Mouse (Mus musculus): ENCODE data around the gene Olfr1145. TPM values are rescaled to one million over a fixed set of nuclear protein-coding genes. Genes with fewer than 3 reads are reported as not detected.

Olfr1145 gene
- not detected in 2 replicates for polyA plus RNA-seq (2015; fragmentation: Nextera tagmentation; extraction: Ambion mirVana)

DNA sequence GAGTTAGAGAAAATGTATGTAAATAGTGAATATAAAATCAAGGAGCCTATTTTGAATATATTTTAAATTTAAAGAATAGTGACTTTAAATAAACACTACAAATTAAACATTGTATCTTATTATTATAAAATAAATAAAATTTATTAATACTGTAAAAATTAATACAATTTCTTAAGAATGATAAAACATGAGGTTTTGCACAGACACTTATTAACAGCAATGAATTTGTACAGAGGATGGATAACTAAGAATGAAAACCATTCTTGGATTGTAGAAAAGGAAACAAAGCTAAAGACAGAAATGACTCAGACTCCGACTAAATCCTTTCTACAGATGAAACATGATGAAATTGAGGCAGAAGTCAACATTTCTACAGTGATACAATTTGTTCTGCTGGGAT is at the start of gene Olfr1145:
Gene Olfr1145, plus strand, starts transcription at position 301 of the 400 bp plus-strand sequence.
- H3K9ac ChIP-seq (ENCODE audit: low read length) = no peak within 1 kb of the TSS
- H3K4me2 ChIP-seq (replicated peaks; ENCODE audit: low read depth) = no peak within 1 kb of the TSS
- H3K4me1 ChIP-seq (replicated peaks; ENCODE audit: control insufficient read depth, insufficient read depth) = no peaks in the 10 kb centered on the region
- H3K36me3 ChIP-seq (ENCODE audit: control insufficient read depth, insufficient read depth, low read length) = no peaks in the 10 kb centered on the region
- WGBS = 53% methylated on average over 1 of the region's 1 CpGs
- no peaks in the 10 kb centered on the region for H3K9me3 ChIP-seq (ENCODE audit: control insufficient read depth, low read length)
- no peak for DNase-seq (ENCODE audit: low spot score)
- H3K4me3 ChIP-seq (ENCODE audit: low read depth, low read length) = no peak within 1 kb of the TSS
- no peaks in the 10 kb centered on the region for H3K27me3 ChIP-seq (ENCODE audit: control insufficient read depth, insufficient read depth, low read length)
- TF ChIP-seq CTCF (IDR thresholded peaks at IDR 0.05; ENCODE audit: low read depth) = no peak
- no peak for TF ChIP-seq EP300 (optimal IDR thresholded peaks at IDR 0.05)
- no peak for ATAC-seq (ENCODE audit: low FRiP score, low TSS enrichment)
- H3K27ac ChIP-seq (replicated peaks) = no peak within 1 kb of the TSS

DNA sequence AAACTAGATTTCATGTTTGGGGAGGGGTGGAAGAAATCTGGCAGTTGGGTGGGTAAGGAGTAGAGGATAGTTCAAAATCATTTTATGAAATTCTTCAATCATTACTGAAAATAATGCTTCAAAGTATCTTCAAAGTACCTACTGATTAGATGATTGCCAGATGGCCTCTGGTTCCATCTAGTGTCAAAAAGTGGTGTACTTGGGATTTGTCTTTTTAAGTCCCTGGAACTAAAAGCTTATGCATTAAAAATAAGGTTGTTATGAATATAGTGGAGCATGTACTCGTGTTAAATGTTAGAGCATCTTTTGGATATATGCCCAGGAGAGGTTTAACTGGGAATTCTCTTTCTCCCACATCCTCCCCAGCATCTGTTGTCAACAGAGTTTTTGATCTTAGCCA is 33.5 kb upstream of the Olfr1145 start:
- H3K27me3 ChIP-seq (ENCODE audit: control insufficient read depth, insufficient read depth, low read length) = no peaks in the 10 kb centered on the region
- no peaks in the 10 kb centered on the region for H3K9me3 ChIP-seq (ENCODE audit: control insufficient read depth, low read length)
- H3K27ac ChIP-seq (replicated peaks) = no peak overlapping the region
- H3K4me3 ChIP-seq (ENCODE audit: low read depth, low read length) = no peak overlapping the region
- ATAC-seq (ENCODE audit: low FRiP score, low TSS enrichment) (no peak), DNase-seq (ENCODE audit: low spot score) (no peak)
- no peak overlapping the region for H3K9ac ChIP-seq (ENCODE audit: low read length)
- H3K4me1 ChIP-seq (replicated peaks; ENCODE audit: control insufficient read depth, insufficient read depth) = no peaks in the 10 kb centered on the region
- WGBS = 41% methylated on average over 1 of the region's 1 CpGs
- no peak overlapping the region for H3K4me2 ChIP-seq (replicated peaks; ENCODE audit: low read depth)
- TF ChIP-seq EP300 (optimal IDR thresholded peaks at IDR 0.05) (no peak), CTCF (IDR thresholded peaks at IDR 0.05; ENCODE audit: low read depth) (no peak)
- no peaks in the 10 kb centered on the region for H3K36me3 ChIP-seq (ENCODE audit: control insufficient read depth, insufficient read depth, low read length)

DNA sequence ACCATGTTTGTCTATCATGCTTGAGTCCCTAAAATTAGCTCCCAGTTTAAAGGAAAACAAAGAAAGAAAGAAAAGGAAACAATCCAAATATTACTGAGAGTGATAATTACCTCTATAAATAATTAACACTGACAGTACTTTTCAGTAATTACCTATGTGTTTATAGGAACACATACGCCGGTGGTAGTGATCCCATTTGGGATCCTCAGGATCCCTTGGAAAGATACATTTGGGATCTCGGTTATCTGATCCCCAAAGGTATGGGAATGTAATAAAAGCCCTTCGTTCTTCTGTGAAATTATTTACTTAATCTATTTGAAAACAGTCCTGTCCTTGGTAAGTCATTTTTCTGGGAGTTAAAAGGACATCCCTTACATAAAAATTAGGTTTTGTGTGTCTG is 30.4 kb upstream of the Olfr1145 start, which contains the start of gene Olfr152:
Gene Olfr152, plus strand, starts transcription at position 301 of the 400 bp plus-strand sequence.
- 73% methylated on average over 4 of the region's 4 CpGs for WGBS
- H3K27me3 ChIP-seq (ENCODE audit: control insufficient read depth, insufficient read depth, low read length) = no peaks in the 10 kb centered on the region
- DNase-seq (ENCODE audit: low spot score) = no peak
- no peak for TF ChIP-seq CTCF (IDR thresholded peaks at IDR 0.05; ENCODE audit: low read depth)
- TF ChIP-seq EP300 (optimal IDR thresholded peaks at IDR 0.05) = no peak
- H3K4me1 ChIP-seq (replicated peaks; ENCODE audit: control insufficient read depth, insufficient read depth) = no peaks in the 10 kb centered on the region
- H3K4me3 ChIP-seq (ENCODE audit: low read depth, low read length) = no peak within 1 kb of the TSS
- no peak for ATAC-seq (ENCODE audit: low FRiP score, low TSS enrichment)
- no peak within 1 kb of the TSS for H3K27ac ChIP-seq (replicated peaks)
- no peak within 1 kb of the TSS for H3K9ac ChIP-seq (ENCODE audit: low read length)
- no peak within 1 kb of the TSS for H3K4me2 ChIP-seq (replicated peaks; ENCODE audit: low read depth)
- H3K36me3 ChIP-seq (ENCODE audit: control insufficient read depth, insufficient read depth, low read length) = no peaks in the 10 kb centered on the region
- H3K9me3 ChIP-seq (ENCODE audit: control insufficient read depth, low read length) = no peaks in the 10 kb centered on the region

DNA sequence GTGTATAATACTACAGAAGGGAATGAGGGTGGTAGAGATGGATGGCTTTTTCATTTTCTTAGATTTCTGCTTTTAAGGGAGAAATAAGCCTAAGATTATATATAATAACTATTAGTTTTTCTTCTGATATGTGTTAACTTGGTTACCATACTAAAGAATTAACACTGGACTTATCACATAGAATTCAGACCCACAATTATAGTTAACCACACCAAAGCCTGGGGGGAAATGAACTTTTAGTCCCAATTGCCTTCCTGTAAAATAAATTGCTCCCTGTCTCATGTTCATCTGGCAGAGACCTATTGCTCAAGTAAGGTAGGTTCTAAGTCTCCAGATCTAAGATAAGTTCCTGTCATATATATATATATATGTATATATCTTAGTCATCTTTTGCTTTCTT is 9.3 kb upstream of the Olfr1145 start, which contains the start of gene Olfr1143:
Gene Olfr1143, plus strand, starts transcription at position 301 of the 400 bp plus-strand sequence.
- H3K36me3 ChIP-seq (ENCODE audit: control insufficient read depth, insufficient read depth, low read length) = no peaks in the 10 kb centered on the region
- TF ChIP-seq EP300 (optimal IDR thresholded peaks at IDR 0.05) (no peak), CTCF (IDR thresholded peaks at IDR 0.05; ENCODE audit: low read depth) (no peak)
- no peaks in the 10 kb centered on the region for H3K27me3 ChIP-seq (ENCODE audit: control insufficient read depth, insufficient read depth, low read length)
- ATAC-seq (ENCODE audit: low FRiP score, low TSS enrichment) (no peak), DNase-seq (ENCODE audit: low spot score) (no peak)
- H3K9ac ChIP-seq (ENCODE audit: low read length) = no peak within 1 kb of the TSS
- H3K9me3 ChIP-seq (ENCODE audit: control insufficient read depth, low read length) = no peaks in the 10 kb centered on the region
- no peak within 1 kb of the TSS for H3K27ac ChIP-seq (replicated peaks)
- no peak within 1 kb of the TSS for H3K4me2 ChIP-seq (replicated peaks; ENCODE audit: low read depth)
- H3K4me3 ChIP-seq (ENCODE audit: low read depth, low read length) = no peak within 1 kb of the TSS
- no peaks in the 10 kb centered on the region for H3K4me1 ChIP-seq (replicated peaks; ENCODE audit: control insufficient read depth, insufficient read depth)

DNA sequence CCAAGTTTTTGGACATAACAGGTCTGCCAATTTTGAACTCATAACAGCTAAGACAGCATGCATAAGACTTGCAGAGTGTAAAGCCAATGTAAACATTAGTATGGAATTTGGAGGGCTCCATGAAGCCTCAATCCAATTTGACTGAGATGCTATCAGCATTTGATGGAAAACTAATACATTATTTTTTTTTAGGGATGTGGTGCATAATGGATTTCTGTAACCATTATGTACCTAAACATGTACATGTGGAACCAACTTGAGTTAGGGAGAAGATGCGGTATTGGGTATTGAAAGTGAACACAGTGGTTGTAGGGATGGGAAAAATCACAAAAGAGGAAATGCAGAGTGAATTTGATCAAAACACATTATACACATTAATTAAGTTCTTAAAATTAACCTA is 20.6 kb downstream of the Olfr1145 start, which contains the start of gene Olfr1148:
Gene Olfr1148, plus strand, starts transcription at position 301 of the 400 bp plus-strand sequence.
- Histone ChIP-seq H3K27me3 (ENCODE audit: control insufficient read depth, insufficient read depth, low read length) (no peaks in the 10 kb centered on the region), H3K4me3 (ENCODE audit: low read depth, low read length) (no peak within 1 kb of the TSS), H3K27ac (replicated peaks) (no peak within 1 kb of the TSS), H3K4me2 (replicated peaks; ENCODE audit: low read depth) (no peak within 1 kb of the TSS), H3K36me3 (ENCODE audit: control insufficient read depth, insufficient read depth, low read length) (no peaks in the 10 kb centered on the region), H3K9ac (ENCODE audit: low read length) (no peak within 1 kb of the TSS), H3K4me1 (replicated peaks; ENCODE audit: control insufficient read depth, insufficient read depth) (no peaks in the 10 kb centered on the region), H3K9me3 (ENCODE audit: control insufficient read depth, low read length) (no peaks in the 10 kb centered on the region)
- no peak for TF ChIP-seq CTCF (IDR thresholded peaks at IDR 0.05; ENCODE audit: low read depth)
- no peak for TF ChIP-seq EP300 (optimal IDR thresholded peaks at IDR 0.05)
- WGBS = 74% methylated on average over 1 of the region's 1 CpGs
- ATAC-seq (ENCODE audit: low FRiP score, low TSS enrichment) (no peak), DNase-seq (ENCODE audit: low spot score) (no peak)

DNA sequence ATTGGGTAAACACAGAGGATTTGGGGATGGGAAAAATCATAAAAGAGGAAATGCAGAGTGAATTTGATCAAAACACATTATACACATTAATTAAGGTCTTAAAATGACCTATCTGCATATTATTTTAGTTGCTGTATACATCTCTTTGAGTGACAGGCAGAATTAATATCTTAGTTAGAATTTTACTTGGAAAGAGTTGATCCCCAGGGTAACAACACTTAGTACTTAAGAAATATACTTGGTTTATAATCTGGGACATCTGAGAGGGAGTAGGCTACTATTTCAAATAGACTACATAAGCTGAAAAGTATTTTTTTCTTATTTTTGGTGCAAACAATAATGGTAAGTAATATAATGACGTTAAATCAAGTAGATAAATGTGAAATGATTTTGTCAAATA is 34.1 kb downstream of the Olfr1145 start, which contains the start of gene Olfr1150-ps1:
Gene Olfr1150-ps1, plus strand, starts transcription at position 301 of the 400 bp plus-strand sequence.
- no peaks in the 10 kb centered on the region for H3K36me3 ChIP-seq (ENCODE audit: control insufficient read depth, insufficient read depth, low read length)
- no peaks in the 10 kb centered on the region for H3K9me3 ChIP-seq (ENCODE audit: control insufficient read depth, low read length)
- no peak within 1 kb of the TSS for H3K9ac ChIP-seq (ENCODE audit: low read length)
- TF ChIP-seq EP300 (optimal IDR thresholded peaks at IDR 0.05) = no peak
- TF ChIP-seq CTCF (IDR thresholded peaks at IDR 0.05; ENCODE audit: low read depth) = no peak
- no peak within 1 kb of the TSS for H3K4me3 ChIP-seq (ENCODE audit: low read depth, low read length)
- H3K4me1 ChIP-seq (replicated peaks; ENCODE audit: control insufficient read depth, insufficient read depth) = no peaks in the 10 kb centered on the region
- H3K27ac ChIP-seq (replicated peaks) = no peak within 1 kb of the TSS
- no peak for DNase-seq (ENCODE audit: low spot score)
- WGBS = 76% methylated on average over 1 of the region's 1 CpGs
- H3K27me3 ChIP-seq (ENCODE audit: control insufficient read depth, insufficient read depth, low read length) = no peaks in the 10 kb centered on the region
- ATAC-seq (ENCODE audit: low FRiP score, low TSS enrichment) = no peak
- no peak within 1 kb of the TSS for H3K4me2 ChIP-seq (replicated peaks; ENCODE audit: low read depth)
